Mouse (Mus musculus) hindbrain, embryonic 10.5 days (tissue): ENCODE measurements around the gene Cfap54. TPM values are rescaled to one million over a fixed set of nuclear protein-coding genes. Genes with fewer than 3 reads are reported as not detected.

Experiments used
- DNase-seq: peaks from one replicate; pipeline ENCODE4 v3.0.0-alpha.2; 2017; ENCODE audit warnings: low spot score
- H3K27ac ChIP-seq: fragments of 300-500 bp; sonication (generic); 2 replicates; pipeline ENCODE4 v1.5.1; 2016; ENCODE audit warnings: mild to moderate bottlenecking, moderate library complexity
- H3K27me3 ChIP-seq: fragments of 300-500 bp; sonication (generic); 2 replicates; pipeline ENCODE4 v1.6.1; 2016; ENCODE audit warnings: mild to moderate bottlenecking; ENCODE audit not compliant: poor library complexity, insufficient read depth, severe bottlenecking
- H3K36me3 ChIP-seq: fragments of 300-500 bp; sonication (generic); 2 replicates; pipeline ENCODE4 v1.6.1; 2016; ENCODE audit warnings: mild to moderate bottlenecking, moderate library complexity
- H3K4me1 ChIP-seq: fragments of 300-500 bp; sonication (generic); replicated peaks from 2 replicates; pipeline ENCODE4 v1.6.1; 2016; ENCODE audit warnings: mild to moderate bottlenecking
- H3K4me3 ChIP-seq: fragments of 300-500 bp; sonication (generic); 2 replicates; pipeline ENCODE4 v1.5.1; 2016; ENCODE audit warnings: mild to moderate bottlenecking, moderate library complexity
- H3K9me3 ChIP-seq: fragments of 300-500 bp; sonication (generic); 2 replicates; pipeline ENCODE4 v1.6.1; 2016; ENCODE audit warnings: mild to moderate bottlenecking, moderate library complexity
- WGBS: fragments of 180-500 bp; shearing (Covaris S2); methylation state at CpG from one replicate; pipeline ENCODE4 v1.1.7; 2016; 5-methylcytosine and 5-hydroxymethylcytosine counted together
- polyA plus RNA-seq: library from polyadenylated mRNA; unstranded; fragments of >200 nt; fragmentation: Nextera tagmentation; extraction: Ambion mirVana; gene quantifications from 2 replicates; pipeline ENCODE4 v1.2.1, GENCODE M21; 2016

Gene Cfap54
- polyA plus RNA-seq, 1 experiment from 2014 or later, result 1.4 TPM

DNA sequence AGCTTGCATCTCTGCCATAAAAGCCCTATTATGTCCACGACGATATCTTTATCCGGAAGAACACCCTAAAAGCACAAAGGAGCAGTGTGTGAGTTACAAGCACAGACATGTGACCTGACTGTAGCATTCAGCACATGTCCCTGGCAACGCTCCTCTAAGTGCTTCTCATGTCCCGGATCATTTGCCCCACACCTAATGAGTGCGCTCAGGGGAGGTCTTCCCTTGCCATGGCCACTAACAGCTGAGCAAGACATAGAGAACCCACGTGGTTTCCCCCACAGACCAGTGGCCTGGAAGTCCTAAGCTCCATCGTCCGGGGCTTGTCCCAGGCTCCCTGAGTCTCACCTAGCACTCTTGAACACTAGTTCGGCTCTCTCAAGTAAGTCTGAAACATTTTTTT is 45.9 kb downstream of the Cfap54 start:
- H3K27ac ChIP-seq, result no peak overlapping the region
- 0 out of 2 replicates have a peak, but pooled peaks cover 8% of the 10 kb centered on the region for H3K4me1 ChIP-seq
- DNase-seq, result no peak
- no peaks in the 10 kb centered on the region for H3K27me3 ChIP-seq
- H3K4me3 ChIP-seq, result no peak overlapping the region
- no peaks in the 10 kb centered on the region for H3K9me3 ChIP-seq
- H3K36me3 ChIP-seq, result no peaks in the 10 kb centered on the region
- WGBS, result 74% methylated on average over 10 of the region's 10 CpGs

GRCm38 (mm10) chr10:93023295-93023694 is 58.1 kb downstream of the Cfap54 start:
- no peaks in the 10 kb centered on the region for H3K9me3 ChIP-seq
- no peaks in the 10 kb centered on the region for H3K27me3 ChIP-seq
- H3K36me3 ChIP-seq, result no peaks in the 10 kb centered on the region
- WGBS, result 95% methylated on average over 8 of the region's 8 CpGs
- DNase-seq, result no peak
- H3K4me3 ChIP-seq, result no peak overlapping the region
- H3K4me1 ChIP-seq, result peaks cover 9% of the 10 kb centered on the region; the same call in 1 of the 2 replicates
- H3K27ac ChIP-seq, result no peak overlapping the region

DNA sequence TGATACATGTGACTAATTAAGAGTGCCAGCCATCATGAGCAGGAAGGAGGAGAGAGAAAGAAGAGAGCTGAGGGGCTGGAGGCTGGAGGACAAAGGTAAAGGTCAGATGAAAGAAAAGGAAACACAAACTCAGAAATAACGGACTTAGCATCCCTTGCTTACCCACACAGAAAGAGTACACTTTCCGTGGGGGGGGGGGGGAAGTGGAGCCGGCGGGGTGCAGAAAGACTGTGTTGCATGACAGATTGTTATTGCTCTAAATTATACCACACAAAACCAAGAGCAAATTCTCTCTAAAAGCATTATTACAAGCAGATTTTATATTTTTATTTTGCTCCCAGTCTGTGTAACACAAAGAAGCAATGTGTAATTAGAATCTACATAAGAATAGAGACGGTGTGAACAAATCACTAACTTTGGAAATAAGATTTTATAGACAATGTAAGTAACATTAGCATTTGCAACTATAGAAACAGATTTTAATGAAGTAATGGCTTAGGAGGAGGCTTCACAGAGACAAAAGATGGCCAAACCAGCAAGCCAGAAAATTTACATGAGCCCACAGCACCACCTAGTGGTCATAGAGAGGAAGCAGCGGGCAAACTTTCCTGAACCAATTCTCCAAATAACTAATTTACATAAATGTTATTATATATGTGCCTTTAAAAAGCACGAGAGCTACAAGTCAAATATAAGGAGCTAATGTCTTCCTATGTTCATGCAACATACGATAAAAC is 67.2 kb downstream of the Cfap54 start:
- H3K27ac ChIP-seq, result peak overlapping the region; percentile 76
- H3K4me3 ChIP-seq, result no peak overlapping the region
- H3K9me3 ChIP-seq, result 0 out of 2 replicates have a peak, but pooled peaks cover 5% of the 10 kb centered on the region
- DNase-seq, result peak; percentile 62
- 54% methylated on average over 8 of the region's 8 CpGs for WGBS
- no peaks in the 10 kb centered on the region for H3K4me1 ChIP-seq
- H3K27me3 ChIP-seq, result no peaks in the 10 kb centered on the region
- no peaks in the 10 kb centered on the region for H3K36me3 ChIP-seq

DNA sequence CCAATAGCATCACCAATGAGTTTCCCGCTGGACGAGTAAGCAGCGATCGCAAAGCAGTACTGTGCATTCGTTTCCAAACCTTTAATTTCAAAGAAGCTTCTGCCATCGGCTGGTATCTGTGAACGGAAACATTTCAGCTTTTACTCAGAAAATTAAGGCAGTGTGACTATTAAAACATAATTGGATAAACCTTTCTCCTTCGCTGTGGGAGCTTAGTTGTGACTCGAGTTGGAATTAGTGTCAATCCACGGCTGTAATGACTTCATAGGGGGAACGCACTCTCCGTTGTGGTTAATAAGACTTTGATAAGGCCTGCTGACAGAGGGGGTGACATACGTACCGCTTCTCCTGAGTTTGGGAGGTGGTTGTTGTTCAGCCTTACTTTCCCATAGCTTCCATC is 70.3 kb downstream of the Cfap54 start:
- 0 out of 2 replicates have a peak, but pooled peaks cover 5% of the 10 kb centered on the region for H3K9me3 ChIP-seq
- no peak overlapping the region for H3K4me3 ChIP-seq
- H3K27me3 ChIP-seq, result no peaks in the 10 kb centered on the region
- no peaks in the 10 kb centered on the region for H3K4me1 ChIP-seq
- 90% methylated on average over 14 of the region's 14 CpGs for WGBS
- H3K36me3 ChIP-seq, result no peaks in the 10 kb centered on the region
- no peak for DNase-seq
- no peak overlapping the region for H3K27ac ChIP-seq

DNA sequence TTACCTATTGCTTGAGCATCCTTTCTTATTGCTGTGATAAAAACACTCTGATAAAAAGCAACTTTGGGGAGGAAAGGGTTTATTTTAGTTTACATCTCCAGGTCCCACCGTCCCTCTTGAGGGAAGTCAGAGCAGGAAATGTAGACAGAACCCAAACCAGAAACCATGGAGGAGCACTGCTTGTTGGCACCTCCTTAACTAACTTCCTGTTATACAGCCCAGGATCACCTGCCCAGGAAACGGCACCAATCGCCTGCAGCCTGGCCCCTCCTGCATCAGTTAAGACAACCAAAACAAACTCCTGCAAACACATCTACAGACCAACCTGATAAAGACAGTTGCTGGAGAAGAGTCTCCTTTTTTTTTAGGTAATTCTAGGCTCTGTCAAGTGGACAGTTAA is 74.4 kb downstream of the Cfap54 start:
- H3K36me3 ChIP-seq, result no peaks in the 10 kb centered on the region
- no peaks in the 10 kb centered on the region for H3K9me3 ChIP-seq
- 84% methylated on average over 3 of the region's 3 CpGs for WGBS
- DNase-seq, result no peak
- H3K27me3 ChIP-seq, result no peaks in the 10 kb centered on the region
- H3K4me3 ChIP-seq, result no peak overlapping the region
- no peaks in the 10 kb centered on the region for H3K4me1 ChIP-seq
- no peak overlapping the region for H3K27ac ChIP-seq

- Histone ChIP-seq H3K27ac (no peak overlapping the region), H3K4me3 (no peak overlapping the region), H3K9me3 (no peaks in the 10 kb centered on the region), H3K36me3 (no peaks in the 10 kb centered on the region), H3K4me1 (no peaks in the 10 kb centered on the region), H3K27me3 (no peaks in the 10 kb centered on the region)
- DNase-seq, result no peak
- 86% methylated on average over 9 of the region's 9 CpGs for WGBS
These were observed 75.0 kb downstream of the Cfap54 start for GRCm38 (mm10) chr10:93006405-93006804.

- Histone ChIP-seq H3K27me3 (no peaks in the 10 kb centered on the region), H3K36me3 (no peaks in the 10 kb centered on the region), H3K4me3 (no peak overlapping the region), H3K27ac (no peak overlapping the region), H3K4me1 (no peaks in the 10 kb centered on the region), H3K9me3 (no peaks in the 10 kb centered on the region)
- DNase-seq, result no peak
- WGBS, result 89% methylated on average over 9 of the region's 9 CpGs
These were observed 82.9 kb downstream of the Cfap54 start for GRCm38 (mm10) chr10:92998536-92998935.

DNA sequence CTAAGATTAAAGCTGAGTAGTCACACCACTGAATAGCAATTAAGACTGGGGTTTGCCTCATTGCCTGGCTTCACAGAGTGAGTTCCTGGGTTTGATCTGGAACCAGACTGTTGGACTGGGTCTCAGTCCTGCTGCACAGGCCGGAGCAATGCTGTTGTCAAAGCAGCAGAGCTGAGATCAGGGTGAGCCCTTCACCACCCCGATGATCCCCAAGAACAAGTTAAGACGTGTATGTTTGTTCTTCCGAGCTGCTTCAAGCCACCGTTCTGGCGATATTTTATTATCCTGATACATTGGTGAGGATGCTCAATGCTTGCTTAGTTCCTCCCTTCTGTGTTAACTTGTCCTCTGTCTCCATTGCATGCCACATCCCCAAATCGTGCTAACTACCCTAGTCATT is 86.2 kb downstream of the Cfap54 start:
- no peaks in the 10 kb centered on the region for H3K27me3 ChIP-seq
- no peak overlapping the region for H3K27ac ChIP-seq
- WGBS, result 95% methylated on average over 7 of the region's 7 CpGs
- H3K36me3 ChIP-seq, result no peaks in the 10 kb centered on the region
- H3K4me3 ChIP-seq, result no peak overlapping the region
- no peak for DNase-seq
- H3K4me1 ChIP-seq, result no peaks in the 10 kb centered on the region; the same call in 1 of the 2 replicates
- no peaks in the 10 kb centered on the region for H3K9me3 ChIP-seq

GRCm38 (mm10) chr10:92994340-92994739 is 87.1 kb downstream of the Cfap54 start:
- peaks cover 2% of the 10 kb centered on the region; the same call in 1 of the 2 replicates for H3K4me1 ChIP-seq
- no peaks in the 10 kb centered on the region for H3K27me3 ChIP-seq
- H3K4me3 ChIP-seq, result no peak overlapping the region
- WGBS, result 52% methylated on average over 3 of the region's 3 CpGs
- H3K36me3 ChIP-seq, result no peaks in the 10 kb centered on the region
- DNase-seq, result no peak
- no peaks in the 10 kb centered on the region for H3K9me3 ChIP-seq
- no peak overlapping the region for H3K27ac ChIP-seq

- no peaks in the 10 kb centered on the region for H3K9me3 ChIP-seq
- no peak overlapping the region for H3K4me3 ChIP-seq
- no peak for DNase-seq
- H3K27ac ChIP-seq, result no peak overlapping the region
- H3K27me3 ChIP-seq, result no peaks in the 10 kb centered on the region
- no peaks in the 10 kb centered on the region for H3K36me3 ChIP-seq
- peaks cover 3% of the 10 kb centered on the region; the same call in 1 of the 2 replicates for H3K4me1 ChIP-seq
These were observed 88.9 kb downstream of the Cfap54 start for GRCm38 (mm10) chr10:92992526-92992925.

- H3K4me3 ChIP-seq, result no peak overlapping the region
- no peak overlapping the region for H3K27ac ChIP-seq
- WGBS, result 93% methylated on average over 2 of the region's 2 CpGs
- no peaks in the 10 kb centered on the region for H3K9me3 ChIP-seq
- H3K36me3 ChIP-seq, result no peaks in the 10 kb centered on the region
- no peak for DNase-seq
- H3K27me3 ChIP-seq, result no peaks in the 10 kb centered on the region
- H3K4me1 ChIP-seq, result peaks cover 3% of the 10 kb centered on the region; the same call in 1 of the 2 replicates
These were observed 90.8 kb downstream of the Cfap54 start for GRCm38 (mm10) chr10:92990576-92990975.

DNA sequence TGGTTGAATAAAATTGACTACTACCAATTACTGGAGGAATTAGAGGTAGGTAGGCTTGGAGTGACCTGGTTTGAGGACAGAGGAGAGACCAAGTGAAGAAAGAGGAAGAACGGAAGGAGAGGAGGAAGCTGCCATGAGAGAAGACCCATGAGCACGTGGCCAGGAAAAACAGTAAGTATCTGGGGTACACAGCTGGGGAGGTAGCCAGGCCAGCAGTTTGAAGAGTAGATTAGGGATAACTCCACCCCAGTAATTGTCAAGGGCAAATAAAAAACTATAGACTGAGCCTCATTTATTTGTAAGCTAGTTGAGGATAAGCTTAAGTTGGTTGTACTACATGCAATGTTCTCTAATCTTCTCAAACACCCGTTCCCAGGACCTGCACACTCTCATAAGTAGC is 116.3 kb downstream of the Cfap54 start:
- Histone ChIP-seq H3K36me3 (no peaks in the 10 kb centered on the region), H3K4me3 (no peak overlapping the region), H3K27ac (no peak overlapping the region), H3K9me3 (no peaks in the 10 kb centered on the region), H3K27me3 (no peaks in the 10 kb centered on the region), H3K4me1 (no peaks in the 10 kb centered on the region)
- no peak for DNase-seq
- WGBS, result 87% methylated on average over 3 of the region's 3 CpGs

DNA sequence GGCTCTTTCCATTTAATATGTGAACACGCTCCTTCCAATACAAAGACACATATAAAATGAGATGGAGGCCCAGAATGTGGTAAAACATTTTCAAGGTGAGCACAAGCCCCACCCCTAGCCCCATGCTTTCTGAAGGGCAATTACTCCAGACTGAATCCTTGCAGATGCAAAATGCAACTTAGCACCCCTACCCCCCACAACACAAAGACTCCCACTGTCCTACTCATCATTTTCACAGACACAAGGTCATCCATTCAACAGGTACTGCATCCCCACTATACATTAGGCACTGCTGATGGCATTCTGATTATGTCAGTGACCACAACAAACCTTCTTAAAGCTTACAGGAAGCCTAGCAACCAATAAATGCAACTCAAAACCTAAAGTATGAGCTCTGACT is 131.4 kb downstream of the Cfap54 start:
- H3K36me3 ChIP-seq, result no peaks in the 10 kb centered on the region
- no peaks in the 10 kb centered on the region for H3K4me1 ChIP-seq
- H3K27ac ChIP-seq, result no peak overlapping the region
- no peaks in the 10 kb centered on the region for H3K27me3 ChIP-seq
- no peak for DNase-seq
- peaks cover 4% of the 10 kb centered on the region; the same call in 1 of the 2 replicates for H3K9me3 ChIP-seq
- WGBS, result 90% methylated on average over 1 of the region's 1 CpGs
- no peak overlapping the region for H3K4me3 ChIP-seq
